Mouse (Mus musculus) MEL (cell line): ENCODE data around the gene C9. TPM values are rescaled to one million over a fixed set of nuclear protein-coding genes. Genes with fewer than 3 reads are reported as not detected.

Source experiments
- DNase-seq: peaks from one replicate; pipeline ENCODE4 v3.0.0; 2011; ENCODE audit warnings: low read depth, low spot score
- H3K27ac ChIP-seq: 2 replicates; pipeline ENCODE4 v1.5.1; 2012; ENCODE audit warnings: low read depth, mild to moderate bottlenecking, control low read depth, low read length, moderate library complexity; ENCODE audit not compliant: control insufficient read depth
- H3K27me3 ChIP-seq, 2 experiments: fragments of 150-350 bp in 1 of 2; sonication (generic) in 1 of 2; 2 replicates each; pipeline ENCODE4 v1.6.1; 2012; ENCODE audit warnings: low read length in 2 of 2, mild to moderate bottlenecking in 2 of 2, improper control_type of control experiment in 1 of 2, moderate library complexity in 1 of 2; ENCODE audit not compliant: insufficient read depth in 2 of 2, control insufficient read depth in 1 of 2
- H3K36me3 ChIP-seq, 2 experiments: 2 replicates each; pipeline ENCODE4 v1.6.1; 2012 to 2014; ENCODE audit warnings: low read length in 2 of 2, improper control_type of control experiment in 1 of 2, inconsistent platforms in 1 of 2, mild to moderate bottlenecking in 1 of 2; ENCODE audit not compliant: insufficient read depth in 2 of 2, control insufficient read depth in 1 of 2
- H3K4me1 ChIP-seq, 2 experiments: fragments of 150-350 bp in 1 of 2; sonication (generic) in 1 of 2; 2 replicates each; pipeline ENCODE4 v1.6.1; 2012; ENCODE audit warnings: low read length in 2 of 2, improper control_type of control experiment in 1 of 2, mild to moderate bottlenecking in 1 of 2; ENCODE audit not compliant: insufficient read depth in 2 of 2, control insufficient read depth in 1 of 2
- H3K4me3 ChIP-seq, 2 experiments: fragments of 150-350 bp in 1 of 2; sonication (generic) in 1 of 2; 2 replicates each; pipeline ENCODE4 v1.5.1; 2012; ENCODE audit warnings: low read depth in 2 of 2, low read length in 2 of 2, mild to moderate bottlenecking in 2 of 2, moderate library complexity in 2 of 2, control low read depth in 1 of 2, improper control_type of control experiment in 1 of 2; ENCODE audit not compliant: control insufficient read depth in 1 of 2, insufficient read depth in 1 of 2
- H3K79me2 ChIP-seq: 2 replicates; pipeline ENCODE4 v1.6.1; 2012; ENCODE audit warnings: mild to moderate bottlenecking, low read length, moderate library complexity; ENCODE audit not compliant: control insufficient read depth, poor library complexity, insufficient read depth
- H3K9ac ChIP-seq: 2 replicates; pipeline ENCODE4 v1.6.1; 2012; ENCODE audit warnings: low read depth, mild to moderate bottlenecking, control low read depth, low read length, moderate library complexity; ENCODE audit not compliant: control insufficient read depth, poor library complexity, severe bottlenecking
- H3K9me3 ChIP-seq: fragments of 150-350 bp; sonication (generic); replicated peaks from 2 replicates; pipeline ENCODE4 v1.6.1; 2012; ENCODE audit warnings: mild to moderate bottlenecking, low read length, improper control_type of control experiment, moderate library complexity; ENCODE audit not compliant: insufficient read depth
- CHD1 ChIP-seq: IDR thresholded peaks from 2 replicates; pipeline ENCODE4 v1.6.1; 2012; ENCODE audit warnings: low read depth, mild to moderate bottlenecking, inconsistent platforms, low read length, improper control_type of control experiment
- CTCF ChIP-seq, 3 experiments: IDR thresholded peaks in 2 of 3; conservative IDR thresholded peaks in 1 of 3; 2 replicates each; pipeline ENCODE4 v1.5.1; 2011 to 2012; ENCODE audit warnings: low read length in 3 of 3, low read depth in 2 of 3, mild to moderate bottlenecking in 2 of 3, improper control_type of control experiment in 1 of 3, inconsistent platforms in 1 of 3, mixed read lengths in 1 of 3, moderate library complexity in 1 of 3; ENCODE audit not compliant: control insufficient read depth in 1 of 3, insufficient read depth in 1 of 3, poor library complexity in 1 of 3, severe bottlenecking in 1 of 3
- ELF1 ChIP-seq: IDR thresholded peaks from 2 replicates; pipeline ENCODE4 v1.6.1; 2014; ENCODE audit warnings: low read depth, mild to moderate bottlenecking, inconsistent platforms, low read length, improper control_type of control experiment, moderate library complexity
- EP300 ChIP-seq, 2 experiments: IDR thresholded peaks; 2 replicates each; pipeline ENCODE4 v1.6.1; 2011; ENCODE audit warnings: improper control_type of control experiment in 2 of 2, low read length in 2 of 2, low read depth in 1 of 2, mild to moderate bottlenecking in 1 of 2
- ETS1 ChIP-seq: IDR thresholded peaks from 2 replicates; pipeline ENCODE4 v1.6.1; 2012; ENCODE audit warnings: low read depth, mild to moderate bottlenecking, inconsistent platforms, low read length, improper control_type of control experiment, moderate library complexity
- GABPA ChIP-seq: IDR thresholded peaks from 2 replicates; pipeline ENCODE4 v1.6.1; 2012; ENCODE audit warnings: low read depth, mild to moderate bottlenecking, inconsistent platforms, low read length, improper control_type of control experiment, moderate library complexity
- GATA1 ChIP-seq: IDR thresholded peaks from 2 replicates; pipeline ENCODE4 v1.6.1; 2011; ENCODE audit warnings: low read depth, low read length, improper control_type of control experiment
- JUND ChIP-seq: IDR thresholded peaks from 2 replicates; pipeline ENCODE4 v1.6.1; 2011; ENCODE audit warnings: low read depth, mild to moderate bottlenecking, improper control_type of control experiment, low read length
- MAX ChIP-seq: IDR thresholded peaks from 2 replicates; pipeline ENCODE4 v1.6.1; 2011; ENCODE audit warnings: low read length, improper control_type of control experiment
- MAZ ChIP-seq: IDR thresholded peaks from 2 replicates; pipeline ENCODE4 v1.6.1; 2012; ENCODE audit warnings: low read depth, mild to moderate bottlenecking, inconsistent platforms, low read length, improper control_type of control experiment
- MEF2A ChIP-seq: IDR thresholded peaks from 2 replicates; pipeline ENCODE4 v1.6.1; 2014; ENCODE audit warnings: low read depth, mild to moderate bottlenecking, inconsistent platforms, low read length, improper control_type of control experiment; ENCODE audit not compliant: poor library complexity, insufficient replicate concordance, severe bottlenecking; ENCODE audit errors: extremely low read depth
- MYC ChIP-seq: IDR thresholded peaks from 2 replicates; pipeline ENCODE4 v1.6.1; 2011; ENCODE audit warnings: low read depth, mild to moderate bottlenecking, low read length, improper control_type of control experiment, moderate library complexity
- NRF1 ChIP-seq: IDR thresholded peaks from 2 replicates; pipeline ENCODE4 v1.6.1; 2014; ENCODE audit warnings: low read depth, mild to moderate bottlenecking, inconsistent platforms, low read length, improper control_type of control experiment, moderate library complexity; ENCODE audit not compliant: poor library complexity, insufficient read depth, severe bottlenecking
- RCOR1 ChIP-seq: IDR thresholded peaks from 2 replicates; pipeline ENCODE4 v1.6.1; 2012; ENCODE audit warnings: low read depth, mild to moderate bottlenecking, inconsistent platforms, low read length, improper control_type of control experiment
- SIN3A ChIP-seq: IDR thresholded peaks from 2 replicates; pipeline ENCODE4 v1.6.1; 2012; ENCODE audit warnings: low read length, improper control_type of control experiment, inconsistent platforms
- SMC3 ChIP-seq: IDR thresholded peaks from 2 replicates; pipeline ENCODE4 v1.6.1; 2011; ENCODE audit warnings: low read depth, low read length, improper control_type of control experiment
- TAL1 ChIP-seq: IDR thresholded peaks from 2 replicates; pipeline ENCODE4 v1.6.1; 2012; ENCODE audit warnings: mild to moderate bottlenecking, inconsistent platforms, low read length, moderate library complexity, mixed read lengths
- ZC3H11A ChIP-seq: IDR thresholded peaks from 2 replicates; pipeline ENCODE4 v1.6.1; 2012; ENCODE audit warnings: low read depth, mild to moderate bottlenecking, inconsistent platforms, low read length, improper control_type of control experiment
- ZKSCAN1 ChIP-seq: IDR thresholded peaks from 2 replicates; pipeline ENCODE4 v1.6.1; 2012; ENCODE audit warnings: low read depth, mild to moderate bottlenecking, inconsistent platforms, low read length, improper control_type of control experiment, moderate library complexity
- ZNF384 ChIP-seq: IDR thresholded peaks from 2 replicates; pipeline ENCODE4 v1.6.1; 2012; ENCODE audit warnings: low read depth, mild to moderate bottlenecking, inconsistent platforms, low read length, improper control_type of control experiment
- polyA plus RNA-seq, 2 experiments: library from polyadenylated mRNA; stranded (reverse) in 1 of 2; unstranded in 1 of 2; fragments of >175 nt in 1 of 2; fragments of >200 nt in 1 of 2; gene quantifications; 2 replicates each; pipeline versions ENCODE4 v1.2.1 to v1.2.4; 2012; ENCODE audit warnings: low replicate concordance in 2 of 2, low read depth in 1 of 2; ENCODE audit not compliant: insufficient read length in 2 of 2, insufficient read depth in 1 of 2, missing spikeins in 1 of 2
- total RNA-seq: library from RNA; depleted of rRNA; stranded (reverse); fragments of 300-350 nt; gene quantifications from 2 replicates; pipeline ENCODE4 v1.2.3, GENCODE M21; 2012

C9 gene
- total and polyA plus RNA-seq, 3 experiments = not detected

DNA sequence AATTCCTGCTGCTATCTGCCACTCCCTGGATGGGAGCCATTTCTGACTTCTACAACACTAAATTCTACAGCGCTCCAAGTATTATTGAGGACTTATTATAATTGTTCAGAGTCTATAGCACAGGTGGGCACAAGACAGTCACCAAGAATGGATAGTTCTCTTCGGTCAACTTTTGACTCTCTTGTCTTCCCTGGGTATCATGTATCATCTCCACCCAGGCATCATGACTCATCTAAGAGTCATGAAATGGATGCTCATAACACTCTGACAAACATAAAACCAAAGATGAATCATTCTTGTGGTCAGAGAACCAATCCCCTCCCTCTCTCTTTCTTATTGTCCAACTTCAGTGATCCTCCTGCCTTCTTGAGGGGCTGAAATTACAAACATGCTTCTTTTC lies 47.3 kb downstream of the C9 start:
- Histone ChIP-seq H3K4me1 (peaks cover 0 to 2% of the 10 kb centered on the region in 2 experiments; a peak in 1 of 4 replicates), H3K9ac (no peak overlapping the region), H3K36me3 (peaks cover 0 to 6% of the 10 kb centered on the region in 2 experiments; a peak in 2 of 4 replicates), H3K27ac (no peak overlapping the region), H3K27me3 (no peaks in the 10 kb centered on the region), H3K4me3 (no peak overlapping the region), H3K79me2 (no peaks in the 10 kb centered on the region), H3K9me3 (no peaks in the 10 kb centered on the region)
- TF ChIP-seq MAZ (no peak), MAX (no peak), EP300 (IDR thresholded peaks at IDR 0.05; ENCODE audit: low read depth in 1 of 2, low read length in 2 of 2) (peak; percentile 21 to 56; a peak in 1 of 4 replicates), TAL1 (peak; percentile 13; the same call in 1 of the 2 replicates), CTCF (IDR thresholded peaks at IDR 0.05 in 2 of 3, conservative IDR thresholded peaks at IDR 0.05 in 1 of 3; ENCODE audit: control insufficient read depth in 1 of 3, insufficient read depth in 1 of 3, low read depth in 2 of 3, low read length in 3 of 3, poor library complexity in 1 of 3, severe bottlenecking in 1 of 3) (no peak), SIN3A (no peak), JUND (0 out of 2 replicates have a peak, but pooled peaks have one; percentile 25), MEF2A (no peak), GATA1 (peak; percentile 15; the same call in 1 of the 2 replicates), ZNF384 (0 out of 2 replicates have a peak, but pooled peaks have one; percentile 7), RCOR1 (no peak), SMC3 (no peak)
- DNase-seq = peak; percentile 45

DNA sequence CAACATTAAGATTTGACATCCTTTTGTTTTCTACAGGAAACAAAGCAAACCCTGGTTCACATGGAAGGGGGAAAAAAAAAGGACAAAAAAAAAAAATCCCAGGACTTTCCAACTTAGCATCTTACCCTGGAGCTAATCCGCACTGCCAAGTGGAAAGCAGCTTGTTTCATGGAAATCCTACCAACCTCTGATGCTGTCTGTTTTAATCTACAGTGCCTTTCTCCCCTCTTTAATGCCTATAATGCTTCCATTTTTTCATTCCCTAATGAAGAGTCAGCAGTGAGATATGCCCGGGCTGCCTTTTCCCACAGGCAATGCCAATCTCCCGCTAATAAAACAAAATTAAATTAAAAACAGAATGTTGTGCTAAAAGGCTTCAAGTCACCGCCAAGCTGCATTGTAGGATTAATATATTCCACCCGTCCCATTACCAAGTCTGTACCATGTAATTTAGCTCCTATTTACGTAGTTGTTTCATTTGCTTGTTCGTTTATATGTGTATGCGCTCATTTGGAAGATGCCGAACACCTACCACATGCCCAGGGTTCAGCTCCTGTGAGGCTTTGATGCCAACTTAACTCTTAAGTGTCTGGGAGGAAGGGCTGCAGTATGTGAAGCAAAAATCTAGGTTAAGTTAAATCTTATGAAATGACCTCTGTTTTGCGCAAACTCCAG lies 53.4 kb downstream of the C9 start:
- TF ChIP-seq ELF1 = no peak
- no peak for TF ChIP-seq SIN3A
- no peak for TF ChIP-seq ZKSCAN1
- no peak for TF ChIP-seq NRF1
- TF ChIP-seq ETS1 = no peak
- no peak for TF ChIP-seq TAL1
- TF ChIP-seq RCOR1 = no peak
- no peak for TF ChIP-seq ZC3H11A
- no peak for TF ChIP-seq CTCF (IDR thresholded peaks at IDR 0.05 in 2 of 3, conservative IDR thresholded peaks at IDR 0.05 in 1 of 3; ENCODE audit: control insufficient read depth in 1 of 3, insufficient read depth in 1 of 3, low read depth in 2 of 3, low read length in 3 of 3, poor library complexity in 1 of 3, severe bottlenecking in 1 of 3)
- no peak for TF ChIP-seq GABPA
- TF ChIP-seq CHD1 = no peak
- no peak for TF ChIP-seq MEF2A
- no peak for TF ChIP-seq MYC
- no peak overlapping the region for H3K27ac ChIP-seq
- H3K36me3 ChIP-seq = no peaks in the 10 kb centered on the region
- no peaks in the 10 kb centered on the region for H3K9me3 ChIP-seq
- no peak overlapping the region for H3K4me3 ChIP-seq
- H3K79me2 ChIP-seq = no peaks in the 10 kb centered on the region
- H3K4me1 ChIP-seq = peaks cover 0 to 4% of the 10 kb centered on the region in 2 experiments; a peak in 1 of 4 replicates
- no peaks in the 10 kb centered on the region for H3K27me3 ChIP-seq
- no peak overlapping the region for H3K9ac ChIP-seq
- DNase-seq = no peak
